9 mouse cellular contexts compared by ENCODE assay signal in the genomic region with DNA sequence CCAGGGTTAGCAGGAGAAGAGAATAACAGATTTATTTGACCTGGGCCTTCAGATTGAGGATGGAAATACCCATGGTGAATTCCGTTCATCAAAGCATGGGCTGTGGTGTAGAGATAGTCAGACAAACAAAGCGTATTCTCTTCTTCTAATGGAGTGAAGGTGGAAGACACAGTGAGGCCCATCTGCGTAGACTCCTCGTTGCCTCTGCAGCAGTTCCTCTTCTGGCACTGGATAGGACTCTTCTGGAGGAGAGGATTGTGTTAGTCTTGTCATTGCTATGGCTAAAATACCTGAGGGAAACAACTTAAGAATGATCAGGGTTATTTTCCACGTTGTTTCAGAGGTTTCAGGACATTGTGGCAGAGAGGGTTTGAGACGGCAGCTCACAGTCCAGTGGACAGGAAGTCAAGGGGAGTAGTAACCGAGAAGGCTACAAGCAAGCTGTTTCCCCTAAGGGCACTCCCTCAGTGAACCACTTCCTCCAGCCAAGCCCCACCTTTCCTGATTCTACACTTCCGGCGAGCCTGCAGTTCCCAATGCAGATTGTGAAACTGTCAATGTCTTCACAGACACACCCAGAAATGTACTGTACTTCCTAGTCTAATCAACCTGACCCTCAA. TPM values are rescaled to one million over a fixed set of nuclear protein-coding genes. Genes with fewer than 3 reads are reported as not detected.
DNase-seq lines count a peak whose midpoint lies in the region; ATAC-seq lines count a peak whose summit lies in the region.
"Had no signal": no experiment of that assay in that cellular context is flagged by ENCODE, and none has a peak within 500 bp of the region (broad histone marks: within the 10 kb centered on the region; RNA-seq: fewer than 3 reads in every experiment).

No protein-coding gene starts in this region.

- peaks cover 10% of the 10 kb centered on the region for H3K4me1 ChIP-seq in liver, embryonic 16.5 days (ENCODE audit: control insufficient read depth, low read depth, low read length)
- H3K4me1 ChIP-seq in midbrain, embryonic 14.5 days (ENCODE audit: control insufficient read depth, insufficient read depth, low read length), result no peaks in the 10 kb centered on the region
- H3K4me1 ChIP-seq: limb, embryonic 13.5 days had no signal

- H3K27me3 ChIP-seq in liver, embryonic 16.5 days (ENCODE audit: control insufficient read depth, insufficient read depth, low read depth, low read length), result no peaks in the 10 kb centered on the region
- H3K27me3 ChIP-seq in midbrain, embryonic 14.5 days (ENCODE audit: control insufficient read depth, insufficient read depth, low read length), result no peaks in the 10 kb centered on the region
- H3K27me3 ChIP-seq: limb, embryonic 13.5 days had no signal

- DNase-seq in adrenal gland, postnatal 10 days, result peak; percentile 35
- DNase-seq in adrenal gland, adult 8-10 months, result no peak
- DNase-seq in R1 (ENCODE audit: low read depth, low spot score), result peak; percentile 86
- DNase-seq in heart, postnatal 4 days, result peak; percentile 44
- DNase-seq in spleen, postnatal 36 days (ENCODE audit: low spot score in 2 of 2), result peak; percentile 89 to 90
- DNase-seq in cerebellum, postnatal 14 days, result no peak
- DNase-seq in midbrain, embryonic 14.5 days, result no peak

- H3K4me2 ChIP-seq in liver, embryonic 16.5 days (ENCODE audit: low read depth, low read length), result peak overlapping the region; percentile 27
- H3K4me2 ChIP-seq in midbrain, embryonic 14.5 days (ENCODE audit: low read length), result no peak overlapping the region
- H3K4me2 ChIP-seq: limb, embryonic 13.5 days had no signal

- peak; percentile 78 for ATAC-seq in liver, embryonic 16.5 days (ENCODE audit: low read depth)
- no peak for ATAC-seq in midbrain, embryonic 14.5 days (ENCODE audit: low FRiP score, low TSS enrichment)

- H3K9ac ChIP-seq in liver, embryonic 16.5 days (ENCODE audit: low read depth, low read length), result no peak overlapping the region; the same call in 1 of the 2 replicates
- H3K9ac ChIP-seq in midbrain, embryonic 14.5 days (replicated peaks; ENCODE audit: low read length), result no peak overlapping the region
- H3K9ac ChIP-seq: limb, embryonic 13.5 days had no signal

- H3K36me3 ChIP-seq in liver, embryonic 16.5 days (ENCODE audit: control insufficient read depth, insufficient read depth), result peaks cover 14% of the 10 kb centered on the region
- peaks cover 59% of the 10 kb centered on the region for H3K36me3 ChIP-seq in midbrain, embryonic 14.5 days (ENCODE audit: control insufficient read depth, insufficient read depth, low read length)

- H3K9me3 ChIP-seq in liver, embryonic 16.5 days (replicated peaks; ENCODE audit: control insufficient read depth, low read length), result no peaks in the 10 kb centered on the region
- H3K9me3 ChIP-seq in midbrain, embryonic 14.5 days (ENCODE audit: control insufficient read depth, low read length), result no peaks in the 10 kb centered on the region
- H3K9me3 ChIP-seq: limb, embryonic 13.5 days had no signal

- 18% methylated on average over 9 of the region's 9 CpGs for WGBS in liver, embryonic 16.5 days (ENCODE audit: insufficient replicate concordance)
- 91% methylated on average over 9 of the region's 9 CpGs for WGBS in midbrain, embryonic 14.5 days

- peak overlapping the region; percentile 23 for H3K4me3 ChIP-seq in liver, embryonic 16.5 days (ENCODE audit: low read depth, low read length)
- no peak overlapping the region for H3K4me3 ChIP-seq in midbrain, embryonic 14.5 days (replicated peaks; ENCODE audit: low read depth, low read length)
- H3K4me3 ChIP-seq: limb, embryonic 13.5 days had no signal

- peak overlapping the region; percentile 81 for H3K27ac ChIP-seq in liver, embryonic 16.5 days (ENCODE audit: low read length)
- H3K27ac ChIP-seq in midbrain, embryonic 14.5 days (replicated peaks; ENCODE audit: low read depth, low read length), result no peak overlapping the region
- H3K27ac ChIP-seq: limb, embryonic 13.5 days had no signal

RNA-seq across cellular contexts. Expression of a gene that starts 10.8 kb away (rescaled TPM):
- total RNA-seq in adrenal gland, postnatal 10 days (2021), result 1 to 10 TPM; 1.1 to 1.2 TPM
- 1 to 10 TPM; 1.6 to 2.2 (median 2.1) TPM for total RNA-seq in adrenal gland, adult 8-10 months (2022)
- total RNA-seq in heart, postnatal 4 days (2021), result 1 to 10 TPM in 1 of 2 experiments, not detected in 1; 1.4 TPM
- 0.71 and 0.98 TPM in 2 replicates for polyA plus RNA-seq in liver, embryonic 16.5 days (2015; fragmentation: Nextera tagmentation; extraction: Ambion mirVana)
- polyA plus RNA-seq in midbrain, embryonic 14.5 days (2014; fragmentation: Nextera tagmentation; extraction: Ambion mirVana), result 2.2 and 3.7 TPM in 2 replicates

RNA-seq across cellular contexts. Expression of a gene that starts 10.9 kb away (rescaled TPM):
- total RNA-seq in adrenal gland, postnatal 10 days (2021), result 10 to 100 TPM; 14.4 to 14.8 TPM
- 10 to 100 TPM; 18.9 to 25.4 (median 21.3) TPM for total RNA-seq in adrenal gland, adult 8-10 months (2022)
- 10 to 100 TPM; 12.4 to 15.5 TPM for total RNA-seq in heart, postnatal 4 days (2021)
- polyA plus RNA-seq in liver, embryonic 16.5 days (2015; fragmentation: Nextera tagmentation; extraction: Ambion mirVana), result 2.2 and 2.5 TPM in 2 replicates
- 16.2 and 18.5 TPM in 2 replicates for polyA plus RNA-seq in midbrain, embryonic 14.5 days (2014; fragmentation: Nextera tagmentation; extraction: Ambion mirVana)

RNA-seq across cellular contexts. Expression of a gene that starts 13.2 kb away (rescaled TPM):
- total RNA-seq in adrenal gland, postnatal 10 days (2021), result 1 to 10 TPM; 3.8 to 5.1 TPM
- 1 to 10 TPM; 3.6 to 9.3 (median 5.5) TPM for total RNA-seq in adrenal gland, adult 8-10 months (2022)
- total RNA-seq in heart, postnatal 4 days (2021), result 1 to 10 TPM; 5.8 to 6.9 TPM
- polyA plus RNA-seq in liver, embryonic 16.5 days (2015; fragmentation: Nextera tagmentation; extraction: Ambion mirVana), result 1.8 and 1.9 TPM in 2 replicates
- 9.1 and 11.2 TPM in 2 replicates for polyA plus RNA-seq in midbrain, embryonic 14.5 days (2014; fragmentation: Nextera tagmentation; extraction: Ambion mirVana)

RNA-seq across cellular contexts. Expression of a gene that starts 13.3 kb away (rescaled TPM):
- total RNA-seq in adrenal gland, postnatal 10 days (2021), result 10 to 100 TPM; 15.0 to 21.8 TPM
- total RNA-seq in adrenal gland, adult 8-10 months (2022), result 10 to 100 TPM; 20.5 to 26.2 (median 22.8) TPM
- total RNA-seq in heart, postnatal 4 days (2021), result 10 to 100 TPM; 11.7 to 11.8 TPM
- 5.7 and 6.5 TPM in 2 replicates for polyA plus RNA-seq in liver, embryonic 16.5 days (2015; fragmentation: Nextera tagmentation; extraction: Ambion mirVana)
- 33.9 and 36.8 TPM in 2 replicates for polyA plus RNA-seq in midbrain, embryonic 14.5 days (2014; fragmentation: Nextera tagmentation; extraction: Ambion mirVana)

RNA-seq across cellular contexts. Expression of a gene that starts 23.1 kb away (rescaled TPM):
- total RNA-seq in adrenal gland, postnatal 10 days (2021), result 10 to 100 TPM; 71.5 to 79.4 TPM
- 100 to 1,000 TPM in 3 of 4 experiments, 10 to 100 TPM in 1; 96.5 to 162 (median 105) TPM for total RNA-seq in adrenal gland, adult 8-10 months (2022)
- total RNA-seq in heart, postnatal 4 days (2021), result 10 to 100 TPM; 44.3 to 55.1 TPM
- 22.7 and 24.1 TPM in 2 replicates for polyA plus RNA-seq in liver, embryonic 16.5 days (2015; fragmentation: Nextera tagmentation; extraction: Ambion mirVana)
- 100 and 102 TPM in 2 replicates for polyA plus RNA-seq in midbrain, embryonic 14.5 days (2014; fragmentation: Nextera tagmentation; extraction: Ambion mirVana)

Comparison
In these comparisons a context has a peak if more than half of its experiments do, and no peak if none do; other contexts are left out.
1. DNase-seq: peak in adrenal gland, postnatal 10 days (single experiment), R1 (single experiment), heart, postnatal 4 days (single experiment) and spleen, postnatal 36 days (2 of 2); none in adrenal gland, adult 8-10 months (single experiment), cerebellum, postnatal 14 days (0 of 2) and midbrain, embryonic 14.5 days (single experiment).